ENCODE assay signal across 11 mouse cellular contexts in the genomic region with DNA sequence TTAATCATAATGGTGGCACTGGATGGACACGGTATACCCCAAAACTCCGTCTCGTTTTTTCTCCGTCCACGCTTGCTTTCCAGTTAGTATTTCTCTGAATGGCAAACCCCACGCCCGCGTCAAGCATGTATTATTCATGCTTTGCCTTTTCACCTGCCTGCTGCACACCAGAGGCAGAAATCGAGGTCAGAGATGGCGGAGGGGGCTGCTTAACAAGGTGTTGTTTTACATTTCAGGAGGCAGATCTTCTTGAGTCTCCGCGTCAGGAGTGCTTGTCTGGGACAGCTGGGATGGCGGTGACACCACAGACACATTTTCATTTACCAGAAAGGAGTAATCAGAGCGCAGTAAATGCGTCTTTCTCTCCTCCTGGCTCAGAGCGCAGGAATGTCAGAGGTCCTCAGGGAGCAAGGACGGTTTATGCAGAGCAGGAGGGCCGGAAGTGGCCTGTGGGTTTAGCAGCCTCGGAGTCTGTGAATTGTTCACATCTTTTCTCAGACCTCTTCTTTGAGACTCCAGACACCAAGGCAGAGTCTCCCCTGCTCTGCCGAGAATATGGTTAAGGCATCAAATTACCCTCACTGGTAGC.
DNase-seq lines count a peak whose midpoint lies in the region; ATAC-seq lines count a peak whose summit lies in the region.
"Had no signal": no experiment of that assay in that cellular context is flagged by ENCODE, and none has a peak within 500 bp of the region (broad histone marks: within the 10 kb centered on the region; RNA-seq: fewer than 3 reads in every experiment).

No protein-coding gene starts in this region.

- H3K27me3 ChIP-seq in heart, embryonic 11.5 days (ENCODE audit: control insufficient read depth, insufficient read depth, low read length) = no peaks in the 10 kb centered on the region
- H3K27me3 ChIP-seq in embryonic facial prominence, embryonic 12.5 days = no peaks in the 10 kb centered on the region
- no peaks in the 10 kb centered on the region for H3K27me3 ChIP-seq in kidney, embryonic 15.5 days
- H3K27me3 ChIP-seq: stomach, embryonic 15.5 days had no signal

- ATAC-seq in heart, embryonic 11.5 days (replicated peaks; ENCODE audit: insufficient number of reproducible peaks, low FRiP score, low TSS enrichment) = no peak
- no peak for ATAC-seq in embryonic facial prominence, embryonic 12.5 days (ENCODE audit: insufficient number of reproducible peaks, insufficient read depth, low FRiP score, low TSS enrichment)
- peak; percentile 73; the same call in 1 of the 2 replicates for ATAC-seq in kidney, embryonic 15.5 days (replicated peaks; ENCODE audit: low FRiP score)
- no peak for ATAC-seq in monocyte, adult 5-6 weeks (replicated peaks; ENCODE audit: insufficient number of reproducible peaks, low FRiP score, low TSS enrichment, poor library complexity, severe bottlenecking)
- ATAC-seq in megakaryocyte-erythroid progenitor cell, adult 5-6 weeks (replicated peaks; ENCODE audit: low FRiP score, low TSS enrichment, poor library complexity, severe bottlenecking) = no peak
- ATAC-seq: lung, postnatal 0 days had no signal

- H3K9ac ChIP-seq in heart, embryonic 11.5 days (ENCODE audit: low read depth, low read length) = no peak overlapping the region
- H3K9ac ChIP-seq in embryonic facial prominence, embryonic 12.5 days = no peak overlapping the region
- no peak overlapping the region for H3K9ac ChIP-seq in kidney, embryonic 15.5 days
- H3K9ac ChIP-seq: stomach, embryonic 15.5 days had no signal

- peak; percentile 90 for DNase-seq in heart, adult 11 months
- DNase-seq in retina, embryonic 14.5 days (ENCODE audit: low spot score) = peak; percentile 38
- no peak for DNase-seq in lung, postnatal 10 days

- no peak overlapping the region for H3K4me2 ChIP-seq in heart, embryonic 11.5 days
- H3K4me2 ChIP-seq in embryonic facial prominence, embryonic 12.5 days (replicated peaks) = peak overlapping the region; percentile 8
- H3K4me2 ChIP-seq in kidney, embryonic 15.5 days = peak overlapping the region; percentile 33
- H3K4me2 ChIP-seq: stomach, embryonic 15.5 days had no signal

- peaks cover 10% of the 10 kb centered on the region for H3K4me1 ChIP-seq in heart, embryonic 11.5 days (ENCODE audit: control insufficient read depth, insufficient read depth, low read length)
- peaks cover 20% of the 10 kb centered on the region for H3K4me1 ChIP-seq in embryonic facial prominence, embryonic 12.5 days
- H3K4me1 ChIP-seq in kidney, embryonic 15.5 days = peaks cover 44% of the 10 kb centered on the region

- H3K4me3 ChIP-seq in heart, embryonic 11.5 days (ENCODE audit: low read depth, low read length) = no peak overlapping the region
- no peak overlapping the region for H3K4me3 ChIP-seq in embryonic facial prominence, embryonic 12.5 days
- no peak overlapping the region for H3K4me3 ChIP-seq in kidney, embryonic 15.5 days (replicated peaks)
- H3K4me3 ChIP-seq: heart, adult 2 months; stomach, embryonic 15.5 days had no signal

- no peaks in the 10 kb centered on the region for H3K9me3 ChIP-seq in heart, embryonic 11.5 days (replicated peaks; ENCODE audit: control insufficient read depth, low read length)
- no peaks in the 10 kb centered on the region for H3K9me3 ChIP-seq in embryonic facial prominence, embryonic 12.5 days
- no peaks in the 10 kb centered on the region for H3K9me3 ChIP-seq in kidney, embryonic 15.5 days (replicated peaks)
- H3K9me3 ChIP-seq: stomach, embryonic 15.5 days had no signal

- no peak overlapping the region for H3K27ac ChIP-seq in heart, embryonic 11.5 days (ENCODE audit: low read depth, low read length)
- peak overlapping the region; percentile 56 for H3K27ac ChIP-seq in embryonic facial prominence, embryonic 12.5 days
- peak overlapping the region; percentile 49 for H3K27ac ChIP-seq in kidney, embryonic 15.5 days
- H3K27ac ChIP-seq: heart, adult 2 months; stomach, embryonic 15.5 days had no signal

- WGBS in heart, embryonic 11.5 days (ENCODE audit: insufficient replicate concordance) = 65% methylated on average over 20 of the region's 20 CpGs
- 38% methylated on average over 20 of the region's 20 CpGs for WGBS in embryonic facial prominence, embryonic 12.5 days
- 31% methylated on average over 20 of the region's 20 CpGs for WGBS in kidney, embryonic 15.5 days

- H3K36me3 ChIP-seq in heart, embryonic 11.5 days (ENCODE audit: control insufficient read depth, insufficient read depth, low read length) = no peaks in the 10 kb centered on the region
- no peaks in the 10 kb centered on the region; the same call in 1 of the 2 replicates for H3K36me3 ChIP-seq in embryonic facial prominence, embryonic 12.5 days
- H3K36me3 ChIP-seq in kidney, embryonic 15.5 days = no peaks in the 10 kb centered on the region; the same call in 1 of the 2 replicates
- H3K36me3 ChIP-seq: stomach, embryonic 15.5 days had no signal
